Mouse (Mus musculus) right cerebral cortex, postnatal 4 days (tissue): ENCODE results near the gene Bmp6.

Experiments used
- DNase-seq: peaks from one replicate; pipeline ENCODE4 v3.0.0-alpha.2; 2022

Gene Bmp6

GRCm38 (mm10) chr13:38359045-38359444, 14.1 kb downstream of the Bmp6 start:
- DNase-seq, result no peak

DNA sequence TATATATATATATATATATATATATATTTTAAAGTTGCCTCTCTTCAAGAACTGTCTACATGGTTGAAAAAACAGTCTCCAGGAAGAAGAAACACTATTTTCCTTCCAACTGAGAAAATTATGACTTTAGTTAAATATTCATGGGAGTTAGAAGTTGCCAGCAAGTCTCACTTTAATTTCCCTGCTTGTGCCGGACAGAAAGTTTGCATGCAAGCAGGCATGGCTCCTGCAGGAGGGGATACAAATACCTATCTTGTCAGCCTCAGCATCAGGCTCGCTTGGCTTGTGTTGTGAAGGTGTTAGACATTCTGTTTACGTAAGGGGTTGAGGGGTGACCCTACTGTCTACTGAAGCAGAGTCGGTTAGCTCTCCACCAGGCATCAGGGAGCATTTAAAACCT, 17.8 kb downstream of the Bmp6 start:
- no peak for DNase-seq

- no peak for DNase-seq
Measured at GRCm38 (mm10) chr13:38363869-38364268, 19.0 kb downstream of the Bmp6 start.

GRCm38 (mm10) chr13:38369624-38370023, 24.7 kb downstream of the Bmp6 start:
- no peak for DNase-seq

GRCm38 (mm10) chr13:38376071-38376470, 31.2 kb downstream of the Bmp6 start:
- no peak for DNase-seq

- no peak for DNase-seq
Measured at GRCm38 (mm10) chr13:38377355-38377754, 32.4 kb downstream of the Bmp6 start.

DNA sequence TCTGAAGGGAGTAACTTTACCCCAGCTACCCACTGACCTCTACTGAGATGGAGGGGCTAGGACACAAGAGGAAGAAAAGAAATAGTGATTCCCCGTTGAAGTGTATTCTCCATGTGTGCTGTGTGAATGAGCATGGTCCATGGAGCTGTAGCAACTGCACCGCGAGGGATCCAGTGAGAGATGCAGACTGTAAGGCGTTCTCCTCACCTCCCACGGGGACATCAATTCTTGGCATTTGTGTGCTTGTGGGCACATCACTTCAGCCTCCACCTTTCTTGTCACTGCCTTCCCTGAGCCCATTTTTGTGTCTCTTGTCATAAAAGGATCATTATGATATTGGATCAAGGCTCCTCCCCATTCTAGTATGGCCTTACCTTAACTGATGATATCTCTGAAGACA, 34.9 kb downstream of the Bmp6 start:
- DNase-seq, result no peak

DNA sequence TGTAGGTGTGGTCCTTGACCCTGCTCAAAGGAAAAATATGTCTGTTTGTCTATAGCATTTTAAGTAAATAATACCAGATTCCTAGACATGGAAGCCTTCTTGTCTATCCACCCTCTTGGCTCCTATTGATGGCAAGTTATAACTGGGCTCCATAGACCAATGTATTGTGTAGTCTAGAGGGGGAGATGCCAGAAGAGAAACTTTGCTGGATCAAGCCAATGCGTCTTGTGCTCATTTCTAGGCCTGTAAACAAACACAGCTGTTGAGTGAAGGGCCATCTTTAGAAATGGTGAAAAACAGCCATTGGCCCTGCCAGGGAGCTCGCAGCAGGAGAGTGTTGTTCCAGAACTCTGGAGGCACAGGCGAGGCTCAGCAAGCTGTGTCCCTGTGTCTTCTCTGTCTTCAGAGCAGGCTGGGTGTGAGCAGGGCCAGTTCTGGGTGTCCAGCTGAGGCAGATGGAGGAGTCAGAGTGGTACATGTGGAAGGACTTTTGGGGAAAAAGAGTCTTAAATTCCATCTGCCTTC, 41.2 kb downstream of the Bmp6 start:
- DNase-seq, result no peak

- DNase-seq, result no peak
Measured at GRCm38 (mm10) chr13:38387453-38388040, 42.6 kb downstream of the Bmp6 start.

- no peak for DNase-seq
Measured at GRCm38 (mm10) chr13:38393444-38393843, 48.5 kb downstream of the Bmp6 start.

DNA sequence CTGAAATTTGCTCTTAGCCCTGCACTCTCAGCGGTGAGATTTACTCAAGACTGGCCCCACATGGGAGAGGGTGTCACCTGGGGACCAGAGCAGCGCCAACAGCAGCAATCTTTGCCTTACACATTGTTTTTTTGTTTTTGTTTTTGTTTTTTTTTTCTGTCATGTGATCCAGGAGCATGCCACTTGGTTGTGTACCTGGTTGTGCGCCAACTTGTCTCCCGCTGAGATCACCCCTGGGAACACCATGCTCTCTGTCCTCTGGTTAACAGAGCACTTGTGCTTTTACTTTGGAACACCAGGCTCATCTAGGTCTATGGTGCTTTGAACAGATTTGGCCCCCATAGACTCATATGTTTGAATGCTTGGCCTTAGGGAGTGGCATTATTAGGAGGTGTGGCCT, 50.1 kb downstream of the Bmp6 start:
- no peak for DNase-seq

GRCm38 (mm10) chr13:38397007-38397545, 52.2 kb downstream of the Bmp6 start:
- no peak for DNase-seq

- DNase-seq, result no peak
Measured at GRCm38 (mm10) chr13:38398658-38399057, 53.8 kb downstream of the Bmp6 start.

GRCm38 (mm10) chr13:38400662-38401061, 55.8 kb downstream of the Bmp6 start:
- no peak for DNase-seq

- no peak for DNase-seq
Measured at GRCm38 (mm10) chr13:38407611-38408315, 62.9 kb downstream of the Bmp6 start.

GRCm38 (mm10) chr13:38408636-38409035, 63.7 kb downstream of the Bmp6 start:
- no peak for DNase-seq

- peak; percentile 49 for DNase-seq
Measured at GRCm38 (mm10) chr13:38410322-38410865, 65.5 kb downstream of the Bmp6 start.

DNA sequence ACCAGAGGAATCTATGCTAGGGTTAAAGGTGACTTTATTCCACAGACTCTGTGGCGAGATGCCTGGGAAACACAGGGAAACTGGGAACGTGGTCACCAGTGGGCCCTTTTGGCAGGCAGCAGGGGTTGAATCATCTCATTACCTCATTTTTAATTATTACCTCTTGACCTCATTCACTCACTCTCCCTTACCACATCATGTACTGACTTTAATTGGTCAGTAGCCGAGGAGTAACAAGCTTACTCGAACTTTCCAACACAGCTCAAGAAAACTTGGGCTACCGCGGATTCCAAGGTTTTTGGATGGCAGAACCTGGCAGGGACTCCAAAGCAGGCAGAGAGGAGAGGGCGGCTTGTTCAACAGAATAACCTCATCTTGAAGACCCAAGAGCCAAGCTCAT, 74.9 kb downstream of the Bmp6 start:
- DNase-seq, result no peak

DNA sequence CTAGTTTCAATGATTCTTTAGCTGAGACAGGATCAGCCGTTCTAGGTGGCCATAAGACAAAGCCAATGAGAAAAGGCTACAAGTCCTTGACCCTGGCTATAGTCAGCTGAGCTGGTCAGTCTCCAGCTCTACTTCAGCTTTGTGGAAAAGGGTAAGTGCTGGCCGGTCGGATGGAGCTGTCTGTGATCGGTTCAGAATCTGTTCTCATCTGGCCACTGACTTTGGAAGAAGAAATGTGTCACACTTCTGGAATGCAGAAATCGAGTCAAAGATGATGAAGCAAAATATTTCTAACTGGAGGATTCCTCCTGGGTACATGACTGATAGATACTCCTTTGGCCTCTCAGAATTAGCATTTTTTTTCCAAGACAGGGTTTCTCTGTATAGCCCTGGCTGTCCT, 77.6 kb downstream of the Bmp6 start:
- no peak for DNase-seq

GRCm38 (mm10) chr13:38425294-38425693, 80.4 kb downstream of the Bmp6 start:
- no peak for DNase-seq

- DNase-seq, result no peak
Measured at GRCm38 (mm10) chr13:38429671-38430070, 84.8 kb downstream of the Bmp6 start.

- DNase-seq, result no peak
Measured at GRCm38 (mm10) chr13:38430075-38430474, 85.2 kb downstream of the Bmp6 start.

GRCm38 (mm10) chr13:38434831-38435230, 89.9 kb downstream of the Bmp6 start:
- DNase-seq, result no peak

- no peak for DNase-seq
Measured at GRCm38 (mm10) chr13:38437930-38438329, 93.0 kb downstream of the Bmp6 start.
